Mouse (Mus musculus): ENCODE measurements around the gene Mapkap1.

The Mapkap1 gene

GRCm38 (mm10) chr2:34588546-34588945 is 182.0 kb downstream of the Mapkap1 start:
- DNase-seq (ENCODE audit: low spot score), result no peak

- no peak for DNase-seq (ENCODE audit: low spot score)
Observed at GRCm38 (mm10) chr2:34591721-34592360, 185.3 kb downstream of the Mapkap1 start.

GRCm38 (mm10) chr2:34592361-34592960 is 185.9 kb downstream of the Mapkap1 start:
- DNase-seq (ENCODE audit: low spot score), result no peak

- DNase-seq (ENCODE audit: low spot score), result no peak
Observed at GRCm38 (mm10) chr2:34594001-34594400, 187.4 kb downstream of the Mapkap1 start.

- no peak for DNase-seq (ENCODE audit: low spot score)
Observed at GRCm38 (mm10) chr2:34599606-34600255, 193.2 kb downstream of the Mapkap1 start.

- DNase-seq (ENCODE audit: low spot score), result no peak
Observed at GRCm38 (mm10) chr2:34600734-34601133, 194.2 kb downstream of the Mapkap1 start.

GRCm38 (mm10) chr2:34602111-34602541 is 195.6 kb downstream of the Mapkap1 start:
- DNase-seq (ENCODE audit: low spot score), result no peak

GRCm38 (mm10) chr2:34602896-34603295 is 196.3 kb downstream of the Mapkap1 start:
- no peak for DNase-seq (ENCODE audit: low spot score)

GRCm38 (mm10) chr2:34603653-34604214 is 197.2 kb downstream of the Mapkap1 start:
- DNase-seq (ENCODE audit: low spot score), result no peak

GRCm38 (mm10) chr2:34605040-34605439 is 198.5 kb downstream of the Mapkap1 start:
- no peak for DNase-seq (ENCODE audit: low spot score)

GRCm38 (mm10) chr2:34608917-34609316 is 202.3 kb downstream of the Mapkap1 start:
- DNase-seq (ENCODE audit: low spot score), result no peak

GRCm38 (mm10) chr2:34609516-34609915 is 202.9 kb downstream of the Mapkap1 start:
- no peak for DNase-seq (ENCODE audit: low spot score)

- no peak for DNase-seq (ENCODE audit: low spot score)
Observed at GRCm38 (mm10) chr2:34620778-34621415, 214.3 kb downstream of the Mapkap1 start.

GRCm38 (mm10) chr2:34621485-34621884 is 214.9 kb downstream of the Mapkap1 start:
- DNase-seq (ENCODE audit: low spot score), result no peak

GRCm38 (mm10) chr2:34622518-34622917 is 215.9 kb downstream of the Mapkap1 start:
- no peak for DNase-seq (ENCODE audit: low spot score)

GRCm38 (mm10) chr2:34623181-34623580 is 216.6 kb downstream of the Mapkap1 start:
- DNase-seq (ENCODE audit: low spot score), result no peak

- DNase-seq (ENCODE audit: low spot score), result no peak
Observed at GRCm38 (mm10) chr2:34624076-34624475, 217.5 kb downstream of the Mapkap1 start.

GRCm38 (mm10) chr2:34627328-34628226 is 221.0 kb downstream of the Mapkap1 start:
- DNase-seq (ENCODE audit: low spot score), result no peak

- no peak for DNase-seq (ENCODE audit: low spot score)
Observed at GRCm38 (mm10) chr2:34628903-34629540, 222.5 kb downstream of the Mapkap1 start.

- DNase-seq (ENCODE audit: low spot score), result no peak
Observed at GRCm38 (mm10) chr2:34629758-34630157, 223.2 kb downstream of the Mapkap1 start.

- no peak for DNase-seq (ENCODE audit: low spot score)
Observed at GRCm38 (mm10) chr2:34630445-34630844, 223.9 kb downstream of the Mapkap1 start.
